Mouse (Mus musculus) limb, embryonic 14.5 days (tissue): Measurements from ENCODE around the gene Itga9. TPM values are rescaled to one million over a fixed set of nuclear protein-coding genes. Genes with fewer than 3 reads are reported as not detected.
A peak's percentile ranks its signal among the peaks of the same experiment; 100 is the strongest.

ENCODE experiments used
- ATAC-seq: fragments of 200-750 bp; cut with Nextera tagmentation; 2 replicates; pipeline ENCODE4 v1.8.0; 2017; ENCODE audit warnings: low read depth, moderate number of reproducible peaks, moderate TSS enrichment; ENCODE audit not compliant: low FRiP score
- DNase-seq: peaks from one replicate; pipeline ENCODE4 v3.0.0-alpha.2; 2015; ENCODE audit warnings: low spot score
- H3K27ac ChIP-seq: fragments of 300-500 bp; sonication (generic); replicated peaks from 2 replicates; pipeline ENCODE4 v1.5.1; 2014; ENCODE audit warnings: low read depth, mild to moderate bottlenecking, low read length, moderate library complexity, mixed read lengths
- H3K27me3 ChIP-seq: fragments of 300-500 bp; sonication (generic); 2 replicates; pipeline ENCODE4 v1.6.1; 2014; ENCODE audit warnings: low read length, mixed read lengths; ENCODE audit not compliant: control insufficient read depth, insufficient read depth
- H3K36me3 ChIP-seq: fragments of 300-500 bp; sonication (generic); 2 replicates; pipeline ENCODE4 v1.6.1; 2014; ENCODE audit warnings: mild to moderate bottlenecking, low read length, moderate library complexity, mixed read lengths; ENCODE audit not compliant: control insufficient read depth, insufficient read depth
- H3K4me1 ChIP-seq: fragments of 300-500 bp; sonication (generic); 2 replicates; pipeline ENCODE4 v1.6.1; 2014; ENCODE audit warnings: antibody characterized with exemption, low read length, mixed read lengths; ENCODE audit not compliant: control insufficient read depth, insufficient read depth
- H3K4me2 ChIP-seq: fragments of 300-500 bp; sonication (generic); replicated peaks from 2 replicates; pipeline ENCODE4 v1.6.1; 2014; ENCODE audit warnings: low read depth, mild to moderate bottlenecking, low read length, moderate library complexity; ENCODE audit not compliant: severe bottlenecking
- H3K4me3 ChIP-seq: fragments of 300-500 bp; sonication (generic); replicated peaks from 2 replicates; pipeline ENCODE4 v1.5.1; 2014; ENCODE audit warnings: low read length
- H3K9ac ChIP-seq: fragments of 300-500 bp; sonication (generic); 2 replicates; pipeline ENCODE4 v1.6.1; 2014; ENCODE audit warnings: mild to moderate bottlenecking, low read depth, low read length, moderate library complexity; ENCODE audit not compliant: severe bottlenecking
- H3K9me3 ChIP-seq: fragments of 300-500 bp; sonication (generic); 2 replicates; pipeline ENCODE4 v1.6.1; 2016; ENCODE audit warnings: low read length; ENCODE audit not compliant: control insufficient read depth
- POLR2A ChIP-seq: fragments of 200-500 bp; IDR thresholded peaks from 2 replicates; pipeline ENCODE4 v1.8.0; 2012; ENCODE audit warnings: inconsistent platforms, mild to moderate bottlenecking, moderate library complexity, borderline replicate concordance; ENCODE audit not compliant: insufficient read depth, insufficient read length; ENCODE audit errors: extremely low read depth
- WGBS: fragments of 180-500 bp; shearing (Covaris S2); extraction: QIAGEN DNeasy Blood & Tissue Kit; methylation state at CpG from one replicate; pipeline ENCODE4 v1.1.7; 2014; 5-methylcytosine and 5-hydroxymethylcytosine counted together
- polyA plus RNA-seq, 2 experiments: library from polyadenylated mRNA; depleted of rRNA in 1 of 2; stranded (reverse) in 1 of 2; unstranded in 1 of 2; fragments of >200 nt; fragmentation: Nextera tagmentation in 1 of 2; extraction: Ambion mirVana in 1 of 2; gene quantifications; 2 replicates each; pipeline versions ENCODE4 v1.2.1 to v1.2.3; 2012 to 2014

Itga9 gene
- polyA plus RNA-seq, 2 experiments: 10.0 to 19.7 TPM

DNA sequence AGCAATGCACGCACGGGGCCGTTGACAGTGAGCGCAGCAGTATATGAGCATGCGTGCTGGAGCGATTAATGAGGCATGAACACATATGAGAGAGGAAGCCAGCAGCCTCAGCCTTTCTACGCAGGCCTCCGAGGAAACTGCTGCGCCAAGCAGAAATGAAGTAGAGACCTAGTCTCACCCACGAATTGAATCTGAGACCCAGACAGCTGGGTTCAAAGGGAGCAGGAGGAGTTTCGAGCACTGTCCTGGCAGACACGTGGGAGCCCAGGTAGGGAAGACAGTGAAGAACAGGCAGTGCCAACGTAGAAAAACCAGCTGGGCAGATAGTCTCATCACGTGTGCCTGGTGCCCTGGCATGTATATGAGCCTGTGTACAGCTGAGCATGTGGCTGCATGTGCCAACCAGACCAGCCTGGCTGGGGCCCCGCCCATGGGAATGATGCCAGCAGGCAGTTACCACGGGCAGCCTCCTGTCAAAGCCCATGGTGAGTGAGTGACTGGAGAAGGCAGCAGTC is 313.2 kb downstream of the Itga9 start:
- H3K4me3 ChIP-seq: no peak overlapping the region
- H3K9me3 ChIP-seq: no peaks in the 10 kb centered on the region
- whole genome bisulfite sequencing: 71% methylated on average over 16 of the region's 16 CpGs
- no peaks in the 10 kb centered on the region for H3K27me3 ChIP-seq
- no peak for TF ChIP-seq POLR2A
- 0 out of 2 replicates have a peak overlapping the region, but pooled peaks have one; percentile 33 for H3K27ac ChIP-seq
- no peaks in the 10 kb centered on the region for H3K36me3 ChIP-seq
- DNase-seq (no peak), ATAC-seq (no peak)
- no peak overlapping the region for H3K9ac ChIP-seq
- peaks cover 17% of the 10 kb centered on the region for H3K4me1 ChIP-seq
- H3K4me2 ChIP-seq: no peak overlapping the region

DNA sequence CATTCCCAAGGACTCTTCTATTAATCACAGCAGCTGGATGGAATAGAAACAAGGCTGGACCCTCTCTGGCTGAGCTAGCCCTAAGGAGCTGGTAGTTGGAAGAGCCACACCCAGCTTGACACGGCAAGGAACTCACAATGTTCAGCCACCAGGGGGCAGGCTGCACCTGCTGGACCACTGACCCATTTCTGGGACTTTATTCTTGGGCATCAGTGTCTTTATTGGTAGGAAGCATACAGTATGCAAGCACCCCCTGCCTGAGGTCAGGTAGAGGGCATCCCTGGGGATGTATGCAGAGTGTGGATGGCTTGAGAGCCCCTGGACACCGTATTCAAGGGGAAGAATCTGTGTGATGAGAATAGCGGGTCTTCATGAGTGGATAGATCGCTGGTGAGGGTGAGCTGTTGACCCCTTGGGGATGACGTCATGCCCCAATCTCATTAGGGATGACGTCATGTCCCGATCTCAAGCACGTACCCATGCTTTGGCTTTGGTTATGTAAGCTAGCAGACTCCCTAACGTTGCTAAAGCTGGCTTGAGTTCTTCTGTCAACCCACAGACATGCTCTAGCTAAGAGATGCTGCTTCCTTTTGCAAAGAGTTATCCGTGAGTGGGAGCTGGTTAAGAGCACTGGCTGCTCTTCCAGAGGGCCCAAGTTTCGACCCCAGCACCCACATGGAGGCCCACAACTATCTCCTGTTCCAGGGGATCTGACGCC is 314.5 kb downstream of the Itga9 start:
- ATAC-seq (peak; percentile 14; the same call in 1 of the 2 replicates), DNase-seq (peak; percentile 84)
- Histone ChIP-seq H3K4me3 (no peak overlapping the region), H3K9me3 (no peaks in the 10 kb centered on the region), H3K27me3 (no peaks in the 10 kb centered on the region), H3K4me2 (no peak overlapping the region), H3K27ac (no peak overlapping the region), H3K4me1 (peaks cover 19% of the 10 kb centered on the region), H3K9ac (no peak overlapping the region), H3K36me3 (no peaks in the 10 kb centered on the region)
- 55% methylated on average over 12 of the region's 12 CpGs for WGBS
- TF ChIP-seq POLR2A: no peak

DNA sequence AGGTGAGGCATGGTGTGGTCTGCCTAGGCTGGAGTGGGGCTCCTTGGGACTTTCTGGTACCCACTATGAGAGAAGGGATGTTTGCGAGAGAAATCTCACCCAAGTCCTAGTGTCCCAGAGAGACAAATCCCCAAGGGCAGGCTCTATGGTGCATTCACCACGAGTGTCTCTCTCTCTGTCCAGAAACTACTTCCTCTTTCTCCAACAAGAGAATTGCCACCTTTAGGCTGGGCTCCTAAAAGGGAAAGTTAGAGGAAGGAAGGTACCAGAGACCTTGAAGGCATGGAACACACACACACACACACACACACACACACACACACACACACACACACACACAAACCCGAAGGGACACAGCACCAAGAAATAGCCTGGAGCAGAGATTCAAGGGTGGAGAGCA is 315.4 kb downstream of the Itga9 start:
- Histone ChIP-seq H3K4me1 (peaks cover 19% of the 10 kb centered on the region), H3K4me3 (no peak overlapping the region), H3K27ac (no peak overlapping the region), H3K4me2 (no peak overlapping the region), H3K36me3 (no peaks in the 10 kb centered on the region), H3K27me3 (no peaks in the 10 kb centered on the region), H3K9ac (no peak overlapping the region), H3K9me3 (no peaks in the 10 kb centered on the region)
- no peak for TF ChIP-seq POLR2A
- DNase-seq (no peak), ATAC-seq (no peak)
- 63% methylated on average over 3 of the region's 3 CpGs for WGBS

GRCm38 (mm10) chr9:118924554-118925085 is 318.1 kb downstream of the Itga9 start:
- H3K4me2 ChIP-seq: peak overlapping the region; percentile 95
- H3K27ac ChIP-seq: no peak overlapping the region
- no peaks in the 10 kb centered on the region for H3K27me3 ChIP-seq
- no peaks in the 10 kb centered on the region for H3K36me3 ChIP-seq
- H3K9ac ChIP-seq: peak overlapping the region; percentile 47
- H3K4me1 ChIP-seq: peaks cover 39% of the 10 kb centered on the region
- no peaks in the 10 kb centered on the region for H3K9me3 ChIP-seq
- ATAC-seq (no peak), DNase-seq (no peak)
- no peak for TF ChIP-seq POLR2A
- 16% methylated on average over 16 of the region's 16 CpGs for WGBS
- H3K4me3 ChIP-seq: peak overlapping the region; percentile 83

DNA sequence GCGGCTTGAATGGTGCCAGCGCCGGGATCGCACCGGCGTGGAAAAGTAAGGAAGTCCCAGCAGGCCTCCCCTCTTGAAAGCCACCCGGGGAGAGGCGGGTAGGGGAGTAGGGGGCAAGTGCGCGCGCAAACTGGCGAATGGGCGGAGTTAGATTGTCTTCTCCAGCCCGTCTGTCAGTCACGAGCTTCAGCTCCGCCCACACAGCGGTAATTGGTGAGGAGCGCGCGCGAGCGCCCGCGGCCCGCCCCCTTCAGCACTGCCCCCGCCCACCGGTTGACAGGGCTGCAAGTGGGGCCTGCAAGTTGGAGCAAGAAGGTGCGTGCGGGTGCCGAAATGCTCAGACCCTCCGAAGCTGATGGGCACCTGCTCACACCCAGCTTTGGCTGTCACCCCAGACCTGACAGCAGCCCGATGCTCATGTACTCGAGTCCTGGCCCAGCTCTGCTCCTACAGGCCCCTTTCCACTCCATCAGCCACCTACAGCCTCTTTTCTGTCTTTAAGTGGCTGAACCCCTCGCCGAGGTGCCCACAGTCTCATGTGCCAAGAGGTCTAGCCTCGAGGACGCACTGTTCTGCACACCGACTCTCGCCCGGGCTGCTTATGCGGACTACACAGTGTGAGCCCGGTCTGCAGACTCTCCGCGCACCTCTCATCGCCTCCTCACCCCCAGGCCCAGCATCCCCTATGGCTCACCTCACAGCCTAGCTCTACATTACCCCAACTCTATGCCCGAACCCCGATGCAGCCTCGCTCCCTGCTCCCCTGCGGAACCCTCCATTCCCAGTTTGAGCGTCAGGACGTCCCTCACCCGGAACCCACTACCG is 319.0 kb downstream of the Itga9 start:
- H3K4me1 ChIP-seq: peaks cover 35% of the 10 kb centered on the region
- no peaks in the 10 kb centered on the region for H3K9me3 ChIP-seq
- no peaks in the 10 kb centered on the region for H3K27me3 ChIP-seq
- peak overlapping the region; percentile 95 for H3K4me2 ChIP-seq
- TF ChIP-seq POLR2A: 0 out of 2 replicates have a peak, but pooled peaks have one; percentile 9
- H3K36me3 ChIP-seq: no peaks in the 10 kb centered on the region; the same call in 1 of the 2 replicates
- peak overlapping the region; percentile 83 for H3K4me3 ChIP-seq
- peak; percentile 91 for ATAC-seq
- H3K27ac ChIP-seq: peak overlapping the region; percentile 87
- H3K9ac ChIP-seq: peak overlapping the region; percentile 81
- WGBS: 0% methylated on average over 49 of the region's 53 CpGs
- peak; percentile 98 for DNase-seq
